Mouse (Mus musculus) CH12.LX (cell line): Measurements from ENCODE around the gene Gapt. TPM values are rescaled to one million over a fixed set of nuclear protein-coding genes. Genes with fewer than 3 reads are reported as not detected.
"Not testable (repeated sequence)": the region's sequence is repeated elsewhere in the genome, so short reads cannot be mapped to it uniquely, and the experiment has no call there.

Source experiments
- DNase-seq: peaks from one replicate; pipeline ENCODE4 v3.0.0-alpha.2; 2013; ENCODE audit errors: extremely low read depth
- H3K27ac ChIP-seq: 2 replicates; pipeline ENCODE4 v1.5.1; 2012; ENCODE audit warnings: low read depth, mild to moderate bottlenecking, control low read depth, moderate library complexity; ENCODE audit not compliant: insufficient read depth
- H3K27me3 ChIP-seq: replicated peaks from 2 replicates; pipeline ENCODE3; 2012; ENCODE audit warnings: inconsistent platforms
- H3K36me3 ChIP-seq, 2 experiments: replicated peaks in 1 of 2; 2 replicates each; pipeline versions ENCODE3 to v1.6.1; 2012; ENCODE audit warnings: inconsistent platforms in 1 of 2, low read length in 1 of 2, mild to moderate bottlenecking in 1 of 2, mixed read lengths in 1 of 2, moderate library complexity in 1 of 2; ENCODE audit not compliant: control insufficient read depth in 1 of 2, insufficient read depth in 1 of 2
- H3K4me1 ChIP-seq, 2 experiments: 2 replicates each; pipeline ENCODE4 v1.6.1; 2012; ENCODE audit warnings: inconsistent platforms in 1 of 2, moderate library complexity in 1 of 2; ENCODE audit not compliant: insufficient read depth in 2 of 2, control insufficient read depth in 1 of 2
- H3K4me2 ChIP-seq: 2 replicates; pipeline ENCODE4 v1.6.1; 2012; ENCODE audit warnings: low read depth, mild to moderate bottlenecking, control low read depth; ENCODE audit not compliant: poor library complexity, insufficient read depth, severe bottlenecking
- H3K4me3 ChIP-seq, 3 experiments: fragments of 150-350 bp in 1 of 3; sonication (generic) in 1 of 3; replicated peaks in 1 of 3; 2 replicates each; pipeline versions ENCODE3 to v1.5.1; 2011 to 2012; ENCODE audit warnings: low read depth in 2 of 3, low read length in 2 of 3, mild to moderate bottlenecking in 2 of 3, moderate library complexity in 2 of 3, control low read depth in 1 of 3, improper control_type of control experiment in 1 of 3, inconsistent platforms in 1 of 3, mixed read lengths in 1 of 3; ENCODE audit not compliant: poor library complexity in 1 of 3
- H3K79me2 ChIP-seq: replicated peaks from 2 replicates; pipeline ENCODE4 v1.6.1; 2012; ENCODE audit warnings: mild to moderate bottlenecking, moderate library complexity; ENCODE audit not compliant: control insufficient read depth, poor library complexity, insufficient read depth, severe bottlenecking; ENCODE audit errors: extremely low read depth
- H3K9ac ChIP-seq: 2 replicates; pipeline ENCODE4 v1.6.1; 2012; ENCODE audit warnings: low read depth, mild to moderate bottlenecking, control low read depth, moderate library complexity; ENCODE audit not compliant: insufficient read depth
- H3K9me3 ChIP-seq: replicated peaks from 2 replicates; pipeline ENCODE3; 2012; ENCODE audit warnings: low read length, inconsistent platforms, mixed read lengths
- BHLHE40 ChIP-seq: IDR thresholded peaks from 2 replicates; pipeline ENCODE4 v1.6.1; 2011; ENCODE audit warnings: mild to moderate bottlenecking, low read depth, low read length, improper control_type of control experiment
- CHD2 ChIP-seq: IDR thresholded peaks from 2 replicates; pipeline ENCODE4 v1.6.1; 2011; ENCODE audit warnings: low read length, improper control_type of control experiment
- CTCF ChIP-seq, 2 experiments: IDR thresholded peaks in 1 of 2; conservative IDR thresholded peaks in 1 of 2; 2 replicates each; pipeline ENCODE4 v1.5.1; 2011 to 2012; ENCODE audit warnings: low read depth in 2 of 2, low read length in 2 of 2, improper control_type of control experiment in 1 of 2, inconsistent platforms in 1 of 2, mild to moderate bottlenecking in 1 of 2, moderate library complexity in 1 of 2
- ETS1 ChIP-seq: conservative IDR thresholded peaks from 2 replicates; pipeline ENCODE4 v1.6.1; 2012; ENCODE audit warnings: low read depth, mild to moderate bottlenecking, inconsistent platforms, low read length, improper control_type of control experiment, moderate library complexity
- HCFC1 ChIP-seq: IDR thresholded peaks from 2 replicates; pipeline ENCODE4 v1.6.1; 2012; ENCODE audit warnings: low read depth, mild to moderate bottlenecking, inconsistent platforms, low read length, improper control_type of control experiment
- JUND ChIP-seq: conservative IDR thresholded peaks from 2 replicates; pipeline ENCODE4 v1.6.1; 2011; ENCODE audit warnings: low read depth, low read length, improper control_type of control experiment
- MAFK ChIP-seq: IDR thresholded peaks from 2 replicates; pipeline ENCODE4 v1.6.1; 2011; ENCODE audit warnings: low read length, improper control_type of control experiment; ENCODE audit not compliant: insufficient replicate concordance
- MYC ChIP-seq: IDR thresholded peaks from 2 replicates; pipeline ENCODE4 v1.6.1; 2011; ENCODE audit warnings: low read depth, mild to moderate bottlenecking, improper control_type of control experiment, low read length
- NELFE ChIP-seq: IDR thresholded peaks from 2 replicates; pipeline ENCODE4 v1.6.1; 2011; ENCODE audit warnings: low read depth, low read length, improper control_type of control experiment
- PAX5 ChIP-seq: IDR thresholded peaks from 2 replicates; pipeline ENCODE4 v1.6.1; 2012; ENCODE audit warnings: low read length, inconsistent platforms, mixed read lengths
- RAD21 ChIP-seq: IDR thresholded peaks from 2 replicates; pipeline ENCODE4 v1.6.1; 2011; ENCODE audit warnings: low read depth, mild to moderate bottlenecking, low read length, improper control_type of control experiment, moderate library complexity
- SIN3A ChIP-seq: IDR thresholded peaks from 2 replicates; pipeline ENCODE4 v1.6.1; 2012; ENCODE audit warnings: low read length, improper control_type of control experiment, inconsistent platforms
- SMC3 ChIP-seq: IDR thresholded peaks from 2 replicates; pipeline ENCODE4 v1.6.1; 2011; ENCODE audit warnings: low read depth, low read length, improper control_type of control experiment
- TCF12 ChIP-seq: IDR thresholded peaks from 2 replicates; pipeline ENCODE4 v1.6.1; 2014; ENCODE audit warnings: low read depth, mild to moderate bottlenecking, inconsistent platforms, low read length, improper control_type of control experiment
- UBTF ChIP-seq: IDR thresholded peaks from 2 replicates; pipeline ENCODE4 v1.6.1; 2012; ENCODE audit warnings: low read depth, mild to moderate bottlenecking, inconsistent platforms, low read length, improper control_type of control experiment, moderate library complexity
- USF1 ChIP-seq: IDR thresholded peaks from 2 replicates; pipeline ENCODE4 v1.6.1; 2014; ENCODE audit warnings: low read depth, mild to moderate bottlenecking, inconsistent platforms, low read length, improper control_type of control experiment
- ZC3H11A ChIP-seq: IDR thresholded peaks from 2 replicates; pipeline ENCODE4 v1.6.1; 2012; ENCODE audit warnings: low read depth, mild to moderate bottlenecking, inconsistent platforms, low read length, improper control_type of control experiment
- ZNF384 ChIP-seq: IDR thresholded peaks from 2 replicates; pipeline ENCODE4 v1.6.1; 2012; ENCODE audit warnings: low read depth, low read length, improper control_type of control experiment, inconsistent platforms
- dilution Hi-C: fragments of 300-500 bp; cut with MboI; formaldehyde crosslinking; loops from 2 replicates; pipeline ENCODE4 v1.14.3; 2020; ENCODE audit warnings: low sequenced_read_pairs; ENCODE audit not compliant: extremely low pct_unique_long_range_greater_than_20kb, extremely low pct_ligation_motif_present
- in situ Hi-C: fragments of 300-500 bp; cut with MboI; formaldehyde crosslinking; loops from 3 replicates; pipeline ENCODE4 v1.14.3; 2019; ENCODE audit warnings: low sequenced_read_pairs, low pct_ligation_motif_present, low pct_unique_long_range_greater_than_20kb, mixed read lengths
- polyA plus RNA-seq: library from polyadenylated mRNA; unstranded; fragments of >175 nt; gene quantifications from 2 replicates; pipeline ENCODE4 v1.2.1, GENCODE M21; 2012; ENCODE audit warnings: low read depth; ENCODE audit not compliant: insufficient read length
- total RNA-seq, 2 experiments: library from RNA; depleted of rRNA; stranded (reverse); fragments of 300-350 nt in 1 of 2; fragments of >200 nt in 1 of 2; gene quantifications; 2 replicates each; pipeline ENCODE4 v1.2.3; 2012 to 2014

Gene Gapt
- total and polyA plus RNA-seq, 3 experiments = 1.9 to 16.0 (median 4.1) TPM

- H3K4me2 ChIP-seq = no peak overlapping the region
- no peaks in the 10 kb centered on the region for H3K79me2 ChIP-seq
- H3K27me3 ChIP-seq = no peaks in the 10 kb centered on the region
- H3K9ac ChIP-seq = no peak overlapping the region
- TF ChIP-seq MAFK (no peak), BHLHE40 (no peak), UBTF (no peak), MYC (no peak), TCF12 (no peak), ZC3H11A (no peak), USF1 (no peak), CHD2 (no peak), SIN3A (no peak), RAD21 (no peak), PAX5 (no peak), ETS1 (no peak), NELFE (no peak)
- no peaks in the 10 kb centered on the region; a peak in 1 of 4 replicates for H3K4me1 ChIP-seq
- no peaks in the 10 kb centered on the region for H3K9me3 ChIP-seq
- no peak for DNase-seq
- in situ Hi-C loops (loop anchor here (10.0 kb wide), 2 partner anchors 315 to 1135 kb away; no protein-coding TSS in a partner anchor), dilution Hi-C loops (no loop called here)
- H3K4me3 ChIP-seq = no peak overlapping the region
- H3K36me3 ChIP-seq = no peaks in the 10 kb centered on the region
- no peak overlapping the region for H3K27ac ChIP-seq
These were observed 12.7 kb upstream of the Gapt start for GRCm38 (mm10) chr13:110369673-110370072.

- H3K4me1 ChIP-seq, H3K27ac ChIP-seq, H3K27me3 ChIP-seq, H3K4me2 ChIP-seq, H3K9me3 ChIP-seq, H3K9ac ChIP-seq, dilution Hi-C loops, H3K4me3 ChIP-seq, H3K36me3 ChIP-seq, H3K79me2 ChIP-seq: not testable (repeated sequence)
- DNase-seq = peak; percentile 60
- in situ Hi-C loops = loop anchor here (10.0 kb wide), 2 partner anchors 314 to 1134 kb away; no protein-coding TSS in a partner anchor
- TF ChIP-seq NELFE (peak; percentile 93; the same call in 1 of the 2 replicates), RAD21 (peak; percentile 71), CTCF (conservative IDR thresholded peaks at IDR 0.05 in 1 of 2, IDR thresholded peaks at IDR 0.05 in 1 of 2; ENCODE audit: low read depth in 2 of 2, low read length in 2 of 2) (peak; percentile 98 to 99), ZC3H11A (peak; percentile 36), HCFC1 (peak; percentile 45; the same call in 1 of the 2 replicates), JUND (peak; percentile 65; the same call in 1 of the 2 replicates), SMC3 (peak; percentile 91), ZNF384 (peak; percentile 46; the same call in 1 of the 2 replicates), BHLHE40 (0 out of 2 replicates have a peak, but pooled peaks have one; percentile 10)
These were observed 11.6 kb upstream of the Gapt start for GRCm38 (mm10) chr13:110368556-110369040.
